8 mouse cellular contexts compared by ENCODE assay signal in genomic region chr6:53818264-53818731, GRCm38 (mm10). TPM values are rescaled to one million over a fixed set of nuclear protein-coding genes. Genes with fewer than 3 reads are reported as not detected.
A peak's percentile ranks its signal among the peaks of the same experiment; 100 is the strongest.
DNase-seq lines count a peak whose midpoint lies in the region; ATAC-seq and TF ChIP-seq lines count a peak whose summit lies in the region.

No protein-coding gene starts in this region.

- H3K9me3 ChIP-seq in hindbrain, embryonic 11.5 days (ENCODE audit: control insufficient read depth, low read length): no peaks in the 10 kb centered on the region

- H3K36me3 ChIP-seq in hindbrain, embryonic 11.5 days (ENCODE audit: control insufficient read depth, insufficient read depth, low read length): no peaks in the 10 kb centered on the region

- peak overlapping the region; percentile 76 for H3K4me2 ChIP-seq in hindbrain, embryonic 11.5 days (replicated peaks; ENCODE audit: low read depth, low read length)

- WGBS in hindbrain, embryonic 11.5 days: 2% methylated on average over 40 of the region's 42 CpGs

- H3K4me3 ChIP-seq in hindbrain, embryonic 11.5 days (ENCODE audit: low read depth, low read length): peak overlapping the region; percentile 56
- peak overlapping the region; percentile 64 for H3K4me3 ChIP-seq in left cerebral cortex, adult 2 months

- intact Hi-C loops in left cerebral cortex, adult 2 months (cut with DNase I): loop anchor here (1.0 kb wide), 1 partner anchor 136 kb away; no protein-coding TSS in a partner anchor

- peak; percentile 70 for TF ChIP-seq CTCF in left cerebral cortex, adult 2 months (IDR thresholded peaks at IDR 0.05)

- DNase-seq in Muller cell, postnatal 12 days (ENCODE audit: inconsistent ontology term): peak; percentile 64
- DNase-seq in cerebellum, adult 9-11 months: peak; percentile 47
- peak; percentile 39 to 66 for DNase-seq in frontal cortex, postnatal 10 days (ENCODE audit: low spot score in 2 of 2)
- peak; percentile 79 for DNase-seq in hindbrain, embryonic 11.5 days (ENCODE audit: low spot score)
- peak; percentile 64 to 67 for DNase-seq in left cerebral cortex, adult 2 months (ENCODE audit: extremely low spot score in 1 of 2, low spot score in 2 of 2)
- DNase-seq in lung, postnatal 25 days (ENCODE audit: low spot score): peak; percentile 80
- DNase-seq in right cerebral cortex, adult 18-20 months: peak; percentile 51
- no peak for DNase-seq in natural killer cell, adult 2 months (ENCODE audit: low spot score in 2 of 2)

- H3K9ac ChIP-seq in hindbrain, embryonic 11.5 days (ENCODE audit: low read depth, low read length): peak overlapping the region; percentile 73; the same call in 1 of the 2 replicates

- H3K4me1 ChIP-seq in hindbrain, embryonic 11.5 days (replicated peaks; ENCODE audit: control insufficient read depth, insufficient read depth, low read length): peaks cover 18% of the 10 kb centered on the region

- H3K27me3 ChIP-seq in hindbrain, embryonic 11.5 days (ENCODE audit: control insufficient read depth, insufficient read depth, low read length): peaks cover 36% of the 10 kb centered on the region

- ATAC-seq in hindbrain, embryonic 11.5 days (ENCODE audit: low FRiP score): peak; percentile 68

- no peak overlapping the region for H3K27ac ChIP-seq in hindbrain, embryonic 11.5 days (ENCODE audit: low read depth, low read length)
- H3K27ac ChIP-seq in left cerebral cortex, adult 2 months: peak overlapping the region; percentile 72

RNA-seq across cellular contexts. Expression of gene Tril, which starts 2.3 kb away (rescaled TPM):
- 14.6 and 17.0 TPM in 2 replicates for polyA plus RNA-seq in hindbrain, embryonic 11.5 days (2014; fragmentation: Nextera tagmentation; extraction: Ambion mirVana)
- 10 to 100 TPM; 29.0 to 36.4 TPM for total RNA-seq in left cerebral cortex, adult 2 months (2021)

Comparison
In these comparisons a context has a peak if more than half of its experiments do, and no peak if none do; other contexts are left out.
1. DNase-seq: peak in Muller cell, postnatal 12 days (single experiment), cerebellum, adult 9-11 months (single experiment), frontal cortex, postnatal 10 days (2 of 2), hindbrain, embryonic 11.5 days (single experiment), left cerebral cortex, adult 2 months (2 of 2), lung, postnatal 25 days (single experiment) and right cerebral cortex, adult 18-20 months (single experiment); none in natural killer cell, adult 2 months (0 of 2).